Mouse (Mus musculus): ENCODE measurements at regions not wholly inside any gene's neighbourhood (a gene's known extent, or its start where the extent isn't known, plus 50 kb on each side); places are given as distances from the start of the nearest gene placed in this dataset.

DNA sequence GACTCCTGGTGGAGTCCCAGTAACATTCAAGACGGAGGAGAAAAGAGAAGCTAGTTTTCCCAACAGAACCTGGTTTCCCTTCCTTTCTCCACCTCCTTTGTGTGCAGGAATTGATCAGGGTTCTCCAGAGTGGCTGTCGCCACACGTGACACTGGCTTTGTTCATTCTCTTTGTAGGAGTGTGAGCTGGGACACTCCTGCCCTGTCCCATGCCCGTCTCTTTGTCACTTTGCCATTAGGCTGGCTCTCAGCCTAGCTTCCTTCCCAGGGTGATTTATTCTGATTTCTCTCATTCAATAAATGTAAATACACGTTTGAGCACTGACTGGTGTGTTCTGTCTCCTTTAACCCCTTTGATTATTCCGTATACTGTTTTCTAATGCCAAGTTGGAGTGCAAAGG is 55.3 kb upstream of the Fndc3b start:
- TF ChIP-seq CTCF (IDR thresholded peaks at IDR 0.05; ENCODE audit: extremely low read depth, insufficient read depth, low read length) = no peak
- TF ChIP-seq POLR2A (IDR thresholded peaks at IDR 0.05; ENCODE audit: extremely low read depth, insufficient read depth, low read length) = no peak

Data from cortical plate, adult 2 months (tissue).